Mouse (Mus musculus) midbrain, embryonic 10.5 days (tissue): ENCODE data around the gene Elmod2. TPM values are rescaled to one million over a fixed set of nuclear protein-coding genes. Genes with fewer than 3 reads are reported as not detected.

ENCODE experiments used
- polyA plus RNA-seq: library from polyadenylated mRNA; unstranded; fragments of >200 nt; fragmentation: Nextera tagmentation; extraction: Ambion mirVana; gene quantifications from 2 replicates; pipeline ENCODE4 v1.2.1, GENCODE M21; 2016

The Elmod2 gene
- polyA plus RNA-seq, 1 experiment from 2014 or later: 20.2 TPM

Other genes with a start within 250 kb of the Elmod2 start
- gene Tbc1d9, start 167.1 kb downstream of the Elmod2 start, polyA plus RNA-seq: 4.8 and 7.0 TPM in 2 replicates
- 3.1 and 3.4 TPM in 2 replicates for gene Gm10645, start 166.3 kb downstream of the Elmod2 start, polyA plus RNA-seq
- 0.16 TPM in 1 of 2 replicates, not detected in the other for gene Ucp1, start 42.1 kb downstream of the Elmod2 start, polyA plus RNA-seq
- not detected in 2 replicates for gene Mgat4d, start 16.0 kb upstream of the Elmod2 start, polyA plus RNA-seq
- 3.0 and 4.7 TPM in 2 replicates for gene Clgn, start 57.4 kb upstream of the Elmod2 start, polyA plus RNA-seq
- gene Scoc, start 125.9 kb upstream of the Elmod2 start, polyA plus RNA-seq: 129 and 131 TPM in 2 replicates
- gene Olfr370, start 203.3 kb upstream of the Elmod2 start, polyA plus RNA-seq: not detected in 2 replicates
- gene Ndufb7, start 234.2 kb upstream of the Elmod2 start, polyA plus RNA-seq: 354 and 369 TPM in 2 replicates